Mouse (Mus musculus) lung, postnatal 0 days (tissue): Measurements from ENCODE around the gene Ppp1r9a.

Source experiments
- CTCF ChIP-seq: IDR thresholded peaks from 2 replicates; pipeline ENCODE4 v1.5.1; 2016; ENCODE audit warnings: antibody characterized with exemption, mild to moderate bottlenecking
- EP300 ChIP-seq: IDR thresholded peaks from 2 replicates; pipeline ENCODE4 v1.6.1; 2016; ENCODE audit warnings: antibody characterized with exemption, mild to moderate bottlenecking, control low read depth

DNA sequence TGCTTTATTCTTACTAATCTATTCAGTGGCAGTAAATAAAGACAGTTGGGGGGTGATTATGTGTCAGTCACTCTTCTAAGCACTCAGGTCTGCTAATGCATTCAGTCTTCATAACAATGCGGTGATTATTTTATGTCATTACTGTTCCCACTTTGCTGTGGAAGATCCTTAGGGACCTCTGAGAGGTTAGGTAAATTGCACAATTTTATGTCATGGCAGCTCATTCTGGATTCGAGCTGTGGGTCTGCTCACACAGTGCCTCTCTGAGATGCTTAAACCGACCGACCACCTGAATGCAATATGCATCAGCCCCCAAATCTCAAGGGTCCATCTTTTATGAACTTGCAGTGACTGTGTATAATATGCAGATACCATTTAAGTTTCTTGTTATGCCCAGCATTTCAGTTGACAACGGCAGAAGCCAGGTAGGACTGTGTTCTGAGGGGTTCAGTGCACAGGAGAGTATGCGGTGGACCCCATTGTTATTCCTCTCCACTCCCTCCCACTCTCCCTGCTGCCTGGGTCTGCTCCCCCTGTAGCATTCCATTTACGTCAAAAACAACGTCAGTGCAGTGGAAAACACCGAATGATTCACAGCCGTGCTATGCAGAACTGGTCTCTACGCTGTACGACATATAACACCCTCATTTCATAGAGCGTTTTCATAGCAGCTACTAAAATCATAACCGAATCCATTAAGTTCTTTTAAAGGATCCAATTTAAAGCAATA, 226.8 kb downstream of the Ppp1r9a start:
- TF ChIP-seq CTCF (no peak), EP300 (no peak)
